Comparison of ENCODE assay signal across 19 mouse cellular contexts in the genomic region with DNA sequence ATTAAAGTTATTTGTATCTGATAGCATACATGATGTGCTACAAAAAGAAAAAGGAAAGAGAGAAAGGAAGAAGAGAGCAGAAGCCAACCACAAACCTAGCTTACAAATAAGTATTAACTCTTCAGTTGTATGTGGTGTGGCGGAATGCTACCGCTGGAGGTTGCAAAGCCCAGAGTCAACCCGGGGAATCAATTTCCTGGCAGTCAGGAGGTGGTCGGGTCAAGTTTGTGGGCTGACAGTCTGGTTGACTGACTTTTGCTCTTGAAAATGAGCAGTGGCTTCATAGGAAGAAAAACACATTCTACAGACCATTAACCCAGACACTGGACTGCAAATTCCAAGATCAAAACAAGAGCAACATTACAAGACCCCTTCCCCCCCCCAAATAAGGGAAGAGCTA.
"Had no signal": no experiment of that assay in that cellular context is flagged by ENCODE, and none has a peak within 500 bp of the region (broad histone marks: within the 10 kb centered on the region; RNA-seq: fewer than 3 reads in every experiment).

No protein-coding gene starts in this region.

- H3K4me1 ChIP-seq: lung, embryonic 15.5 days; midbrain, embryonic 13.5 days; midbrain, embryonic 15.5 days; neural tube, embryonic 12.5 days had no signal

- H3K9ac ChIP-seq: lung, embryonic 15.5 days; midbrain, embryonic 13.5 days; midbrain, embryonic 15.5 days; neural tube, embryonic 12.5 days had no signal

- H3K27me3 ChIP-seq: lung, embryonic 15.5 days; megakaryocyte, embryonic 14.5 days; midbrain, embryonic 13.5 days; midbrain, embryonic 15.5 days; neural tube, embryonic 12.5 days had no signal

- H3K4me3 ChIP-seq: lung, embryonic 15.5 days; megakaryocyte, embryonic 14.5 days; midbrain, embryonic 13.5 days; midbrain, embryonic 15.5 days; neural tube, embryonic 12.5 days had no signal

- H3K27ac ChIP-seq: lung, embryonic 15.5 days; macrophage; midbrain, embryonic 13.5 days; midbrain, embryonic 15.5 days; neural tube, embryonic 12.5 days had no signal

- H3K4me2 ChIP-seq: lung, embryonic 15.5 days; midbrain, embryonic 11.5 days; midbrain, embryonic 13.5 days; midbrain, embryonic 15.5 days; neural tube, embryonic 12.5 days had no signal

- ATAC-seq: lung, postnatal 0 days; midbrain, embryonic 13.5 days; midbrain, embryonic 15.5 days had no signal

- DNase-seq: lung, adult 2 months; lung, postnatal 14 days; lung, postnatal 36 days; retina, postnatal 1 day; right cerebral cortex, adult 18-20 months; right cerebral cortex, postnatal 25 days; right cerebral cortex, postnatal 4 days; spleen, adult 18-20 months; thymus, adult 18-20 months; thymus, postnatal 14 days; thymus, postnatal 36 days had no signal

- H3K9me3 ChIP-seq: lung, embryonic 15.5 days; megakaryocyte, embryonic 14.5 days; midbrain, embryonic 13.5 days; midbrain, embryonic 15.5 days; neural tube, embryonic 12.5 days had no signal
